Mouse (Mus musculus): ENCODE measurements at regions not wholly inside any gene's neighbourhood (a gene's known extent, or its start where the extent isn't known, plus 50 kb on each side); places are given as distances from the start of the nearest gene placed in this dataset.

DNA sequence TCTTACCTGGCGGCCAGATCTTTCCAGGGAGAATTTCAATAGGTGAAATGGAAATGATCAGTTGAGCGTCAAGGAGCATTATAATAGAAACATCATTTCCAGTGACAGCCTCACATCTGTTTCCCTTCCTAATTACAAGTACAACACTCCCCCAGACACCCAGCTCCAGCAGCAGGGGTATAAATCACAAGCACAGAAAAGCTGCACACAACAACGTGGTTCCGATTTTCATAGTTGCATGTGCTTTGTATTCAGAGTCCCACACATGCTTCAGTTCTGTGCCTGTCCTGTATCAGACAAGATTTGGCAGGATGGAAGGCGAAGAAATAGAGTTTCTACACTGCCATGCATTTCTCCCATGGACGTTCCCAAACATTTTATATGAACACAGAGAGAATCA is 215.7 kb downstream of the Hdgfl1 start:
- TF ChIP-seq CTCF (IDR thresholded peaks at IDR 0.05; ENCODE audit: insufficient read depth, low read length) (no peak), POLR2A (IDR thresholded peaks at IDR 0.05; ENCODE audit: borderline replicate concordance, extremely low read depth, low read depth, low read length) (no peak)

Data from lung, adult 2 months (tissue).